Mouse (Mus musculus): ENCODE data around the gene Kpna3.

DNA sequence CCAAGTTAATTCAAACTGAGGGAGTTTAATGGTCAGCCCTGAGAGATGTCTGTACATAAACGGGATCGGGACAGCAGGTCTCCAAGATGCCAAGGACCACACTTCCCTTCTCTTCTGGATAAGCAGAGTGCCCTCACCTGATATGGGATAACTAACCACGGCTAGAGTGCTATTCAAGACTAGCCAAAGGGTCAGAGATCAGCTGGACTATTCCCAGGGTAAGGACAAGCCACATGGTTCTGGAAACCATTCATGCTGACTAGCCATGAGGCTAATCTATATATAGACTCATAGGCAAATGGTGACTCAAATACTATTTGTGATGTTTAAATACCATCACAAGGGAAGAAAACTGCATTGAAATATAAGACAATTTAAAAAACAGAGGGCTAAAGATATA lies 49.1 kb downstream of the Kpna3 start:
- no peak for TF ChIP-seq POLR2A (IDR thresholded peaks at IDR 0.05; ENCODE audit: extremely low read depth, insufficient read depth, low read length)
- TF ChIP-seq CTCF (IDR thresholded peaks at IDR 0.05; ENCODE audit: low read depth, low read length), result no peak

All from liver, adult 2 months (tissue).